Mouse (Mus musculus): ENCODE measurements around the gene Mark3. TPM values are rescaled to one million over a fixed set of nuclear protein-coding genes. Genes with fewer than 3 reads are reported as not detected.
"Not testable (repeated sequence)": the region's sequence is repeated elsewhere in the genome, so short reads cannot be mapped to it uniquely, and the experiment has no call there.

Gene Mark3
- polyA plus RNA-seq, 1 experiment from 2014 or later, result 51.0 TPM

- no peak overlapping the region for H3K9ac ChIP-seq
- H3K4me2 ChIP-seq, result no peak overlapping the region
- no peak overlapping the region for H3K4me3 ChIP-seq
- no peaks in the 10 kb centered on the region for H3K9me3 ChIP-seq (replicated peaks)
- H3K36me3 ChIP-seq, result peaks cover 88% of the 10 kb centered on the region
- no peaks in the 10 kb centered on the region for H3K27me3 ChIP-seq (replicated peaks)
- ATAC-seq (ENCODE audit: insufficient number of reproducible peaks, low FRiP score), result no peak
- no peak overlapping the region for H3K27ac ChIP-seq (ENCODE audit: poor library complexity, severe bottlenecking)
- no peaks in the 10 kb centered on the region; the same call in 1 of the 2 replicates for H3K4me1 ChIP-seq (replicated peaks)
- WGBS, result 85% methylated on average over 3 of the region's 3 CpGs
Measured at GRCm38 (mm10) chr12:111652953-111653352, 78.6 kb downstream of the Mark3 start.

GRCm38 (mm10) chr12:111653434-111653833 is 79.1 kb downstream of the Mark3 start:
- Histone ChIP-seq H3K4me3 (no peak overlapping the region), H3K27ac (ENCODE audit: poor library complexity, severe bottlenecking) (no peak overlapping the region), H3K4me2 (no peak overlapping the region), H3K27me3 (replicated peaks) (no peaks in the 10 kb centered on the region), H3K36me3 (peaks cover 85% of the 10 kb centered on the region), H3K9ac (no peak overlapping the region), H3K9me3 (replicated peaks) (no peaks in the 10 kb centered on the region), H3K4me1 (replicated peaks) (no peaks in the 10 kb centered on the region; the same call in 1 of the 2 replicates)
- 45% methylated on average over 3 of the region's 3 CpGs for WGBS
- ATAC-seq (ENCODE audit: insufficient number of reproducible peaks, low FRiP score), result no peak

GRCm38 (mm10) chr12:111655695-111656094 is 81.4 kb downstream of the Mark3 start:
- Histone ChIP-seq H3K4me3 (no peak overlapping the region), H3K4me2 (no peak overlapping the region), H3K9me3 (replicated peaks) (no peaks in the 10 kb centered on the region), H3K9ac (no peak overlapping the region), H3K4me1 (replicated peaks) (no peaks in the 10 kb centered on the region), H3K27ac (ENCODE audit: poor library complexity, severe bottlenecking) (no peak overlapping the region), H3K27me3 (replicated peaks) (no peaks in the 10 kb centered on the region), H3K36me3 (peaks cover 85% of the 10 kb centered on the region)
- ATAC-seq (ENCODE audit: insufficient number of reproducible peaks, low FRiP score), result no peak
- 94% methylated on average over 11 of the region's 11 CpGs for WGBS

GRCm38 (mm10) chr12:111659331-111659730 is 85.0 kb downstream of the Mark3 start:
- Histone ChIP-seq H3K9me3 (replicated peaks) (no peaks in the 10 kb centered on the region), H3K4me3 (no peak overlapping the region), H3K36me3 (peaks cover 65% of the 10 kb centered on the region), H3K27me3 (replicated peaks) (no peaks in the 10 kb centered on the region), H3K9ac (no peak overlapping the region), H3K4me1 (replicated peaks) (peaks cover 13% of the 10 kb centered on the region), H3K27ac (ENCODE audit: poor library complexity, severe bottlenecking) (no peak overlapping the region), H3K4me2 (no peak overlapping the region)
- ATAC-seq (ENCODE audit: insufficient number of reproducible peaks, low FRiP score), result no peak
- WGBS, result 94% methylated on average over 4 of the region's 4 CpGs

GRCm38 (mm10) chr12:111660628-111661027 is 86.3 kb downstream of the Mark3 start:
- H3K9me3 ChIP-seq (replicated peaks), result no peaks in the 10 kb centered on the region
- H3K9ac ChIP-seq, result no peak overlapping the region
- H3K4me2 ChIP-seq, result no peak overlapping the region
- ATAC-seq (ENCODE audit: insufficient number of reproducible peaks, low FRiP score), result no peak
- H3K36me3 ChIP-seq, result peaks cover 54% of the 10 kb centered on the region
- H3K27me3 ChIP-seq (replicated peaks), result no peaks in the 10 kb centered on the region
- H3K27ac ChIP-seq (ENCODE audit: poor library complexity, severe bottlenecking), result no peak overlapping the region
- no peak overlapping the region for H3K4me3 ChIP-seq
- WGBS, result 100% methylated on average over 1 of the region's 1 CpGs
- H3K4me1 ChIP-seq (replicated peaks), result peaks cover 26% of the 10 kb centered on the region

DNA sequence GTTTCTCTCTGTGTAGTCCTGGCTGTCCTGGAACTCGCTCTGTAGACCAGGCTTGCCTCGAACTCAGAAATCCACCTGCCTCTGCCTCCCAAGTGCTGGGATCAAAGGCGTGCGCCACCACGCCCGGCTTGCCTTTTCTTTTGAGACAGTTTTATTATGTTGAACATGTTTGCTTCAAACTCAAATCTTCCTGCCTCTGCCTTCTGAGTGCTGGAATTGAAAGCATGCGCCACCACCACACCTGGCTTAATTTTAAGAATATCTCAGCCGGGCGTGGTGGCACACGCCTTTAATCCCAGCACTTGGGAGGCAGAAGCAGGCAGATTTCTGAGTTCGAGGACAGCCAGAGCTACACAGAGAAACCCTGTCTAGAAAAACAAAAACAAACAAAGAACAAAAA is 87.2 kb downstream of the Mark3 start:
- not testable (repeated sequence) for H3K4me2 ChIP-seq; H3K27me3 ChIP-seq (replicated peaks); H3K27ac ChIP-seq (ENCODE audit: poor library complexity, severe bottlenecking); H3K9me3 ChIP-seq (replicated peaks); H3K4me3 ChIP-seq; H3K9ac ChIP-seq; ATAC-seq (ENCODE audit: insufficient number of reproducible peaks, low FRiP score)
- Histone ChIP-seq H3K4me1 (replicated peaks) (peaks cover 36% of the 10 kb centered on the region), H3K36me3 (peaks cover 47% of the 10 kb centered on the region)
- WGBS, result 97% methylated on average over 11 of the region's 11 CpGs

- H3K27me3 ChIP-seq (replicated peaks), result no peaks in the 10 kb centered on the region
- no peak for ATAC-seq (ENCODE audit: insufficient number of reproducible peaks, low FRiP score)
- H3K4me3 ChIP-seq, result no peak overlapping the region
- no peaks in the 10 kb centered on the region for H3K9me3 ChIP-seq (replicated peaks)
- WGBS, result 50% methylated on average over 17 of the region's 17 CpGs
- H3K9ac ChIP-seq, result 0 out of 2 replicates have a peak overlapping the region, but pooled peaks have one; percentile 27
- peaks cover 43% of the 10 kb centered on the region for H3K4me1 ChIP-seq (replicated peaks)
- H3K36me3 ChIP-seq, result peaks cover 31% of the 10 kb centered on the region
- H3K4me2 ChIP-seq, result peak overlapping the region; percentile 7; the same call in 1 of the 2 replicates
- H3K27ac ChIP-seq (ENCODE audit: poor library complexity, severe bottlenecking), result peak overlapping the region; percentile 59
Measured at GRCm38 (mm10) chr12:111663228-111664143, 89.2 kb downstream of the Mark3 start.

DNA sequence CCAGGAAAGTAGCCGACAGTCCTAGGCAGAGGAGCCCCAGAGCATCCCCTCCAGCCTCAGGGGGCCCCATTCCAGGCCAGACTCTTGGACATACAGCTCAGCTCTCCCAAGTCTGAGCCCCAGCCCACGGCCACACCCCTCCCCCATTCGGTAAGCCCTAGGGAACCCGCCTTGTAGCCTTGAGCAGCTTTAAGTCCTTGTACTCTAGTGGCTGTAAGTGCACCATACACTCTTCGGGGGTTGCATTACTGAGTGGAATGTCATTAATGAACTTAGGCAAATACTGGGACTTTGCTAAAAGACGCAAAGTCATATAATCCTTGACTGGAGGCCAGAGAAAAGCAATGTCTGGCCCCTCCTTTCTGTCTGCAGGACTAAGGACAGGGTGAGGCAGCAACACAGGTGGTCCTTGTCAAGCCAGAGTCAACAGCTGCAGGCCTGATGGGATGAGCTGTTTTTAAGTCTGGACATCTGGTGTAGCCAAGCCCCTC is 89.9 kb downstream of the Mark3 start:
- peak overlapping the region; percentile 7; the same call in 1 of the 2 replicates for H3K4me2 ChIP-seq
- no peaks in the 10 kb centered on the region for H3K9me3 ChIP-seq (replicated peaks)
- 0 out of 2 replicates have a peak overlapping the region, but pooled peaks have one; percentile 27 for H3K9ac ChIP-seq
- no peaks in the 10 kb centered on the region for H3K27me3 ChIP-seq (replicated peaks)
- H3K4me1 ChIP-seq (replicated peaks), result peaks cover 50% of the 10 kb centered on the region
- peaks cover 27% of the 10 kb centered on the region for H3K36me3 ChIP-seq
- WGBS, result 32% methylated on average over 6 of the region's 6 CpGs
- peak overlapping the region; percentile 59 for H3K27ac ChIP-seq (ENCODE audit: poor library complexity, severe bottlenecking)
- H3K4me3 ChIP-seq, result no peak overlapping the region
- ATAC-seq (ENCODE audit: insufficient number of reproducible peaks, low FRiP score), result 0 out of 2 replicates have a peak, but pooled peaks have one; percentile 15

GRCm38 (mm10) chr12:111665041-111665880 is 90.9 kb downstream of the Mark3 start:
- H3K4me2 ChIP-seq, result no peak overlapping the region; the same call in 1 of the 2 replicates
- H3K9me3 ChIP-seq (replicated peaks), result no peaks in the 10 kb centered on the region
- peak overlapping the region; percentile 76 for H3K27ac ChIP-seq (ENCODE audit: poor library complexity, severe bottlenecking)
- no peaks in the 10 kb centered on the region for H3K27me3 ChIP-seq (replicated peaks)
- no peak overlapping the region for H3K4me3 ChIP-seq
- WGBS, result 60% methylated on average over 13 of the region's 13 CpGs
- H3K4me1 ChIP-seq (replicated peaks), result peaks cover 60% of the 10 kb centered on the region
- H3K36me3 ChIP-seq, result peaks cover 26% of the 10 kb centered on the region
- 0 out of 2 replicates have a peak overlapping the region, but pooled peaks have one; percentile 25 for H3K9ac ChIP-seq
- ATAC-seq (ENCODE audit: insufficient number of reproducible peaks, low FRiP score), result no peak

GRCm38 (mm10) chr12:111666380-111666779 is 92.1 kb downstream of the Mark3 start:
- Histone ChIP-seq H3K36me3 (peaks cover 26% of the 10 kb centered on the region), H3K9me3 (replicated peaks) (no peaks in the 10 kb centered on the region), H3K4me2 (no peak overlapping the region), H3K27ac (ENCODE audit: poor library complexity, severe bottlenecking) (peak overlapping the region; percentile 76), H3K4me3 (no peak overlapping the region), H3K4me1 (replicated peaks) (peaks cover 71% of the 10 kb centered on the region), H3K9ac (no peak overlapping the region), H3K27me3 (replicated peaks) (0 out of 2 replicates have a peak, but pooled peaks cover 5% of the 10 kb centered on the region)
- 72% methylated on average over 13 of the region's 13 CpGs for WGBS
- no peak for ATAC-seq (ENCODE audit: insufficient number of reproducible peaks, low FRiP score)
